Mouse (Mus musculus) bone marrow, adult 2 months (tissue): Measurements from ENCODE around the gene Apom.

ENCODE experiments used
- CTCF ChIP-seq: fragments of 200-500 bp; IDR thresholded peaks from 2 replicates; pipeline ENCODE4 v1.5.1; 2011; ENCODE audit warnings: low read length, control low read depth; ENCODE audit not compliant: control insufficient read depth, insufficient read depth
- POLR2A ChIP-seq: fragments of 200-500 bp; IDR thresholded peaks from 2 replicates; pipeline ENCODE4 v1.6.1; 2011; ENCODE audit warnings: low read depth, mild to moderate bottlenecking, control low read depth, low read length, borderline replicate concordance; ENCODE audit not compliant: control insufficient read depth

- no peak for TF ChIP-seq CTCF
- no peak for TF ChIP-seq POLR2A
Observed at GRCm38 (mm10) chr17:35120745-35121142, 11.1 kb downstream of the Apom start.
